13 mouse cellular contexts compared by ENCODE assay signal in the genomic region with DNA sequence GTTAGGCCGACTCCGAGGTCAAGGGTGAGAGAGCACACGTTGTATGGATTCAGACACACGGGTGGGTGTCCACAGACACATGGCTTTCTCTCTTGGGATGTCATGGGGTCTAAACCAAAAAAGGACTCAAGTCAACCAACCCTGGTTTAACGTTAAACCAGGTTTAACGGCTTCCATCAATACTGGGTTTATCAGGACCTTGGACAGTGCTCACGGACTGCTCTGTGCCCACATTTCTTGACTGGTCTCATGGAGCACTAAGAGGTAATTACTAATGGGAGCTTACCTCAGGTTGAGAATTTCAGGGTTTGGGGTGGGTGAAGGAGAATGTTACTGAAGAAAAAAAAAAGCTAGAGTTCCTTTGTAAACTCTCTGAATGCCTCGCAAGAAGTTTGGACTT.
DNase-seq lines count a peak whose midpoint lies in the region; ATAC-seq and TF ChIP-seq lines count a peak whose summit lies in the region.
"Had no signal": no experiment of that assay in that cellular context is flagged by ENCODE, and none has a peak within 500 bp of the region (broad histone marks: within the 10 kb centered on the region; RNA-seq: fewer than 3 reads in every experiment).

No protein-coding gene starts in this region.

- peaks cover 7% of the 10 kb centered on the region; the same call in 1 of the 2 replicates for H3K27me3 ChIP-seq in hindbrain, embryonic 11.5 days (ENCODE audit: control insufficient read depth, insufficient read depth, low read length)
- peaks cover 16% of the 10 kb centered on the region for H3K27me3 ChIP-seq in hindbrain, embryonic 13.5 days
- H3K27me3 ChIP-seq in testis, adult 2 months (ENCODE audit: control insufficient read depth, insufficient read depth, low read length): no peaks in the 10 kb centered on the region
- peaks cover 27% of the 10 kb centered on the region for H3K27me3 ChIP-seq in embryonic facial prominence, embryonic 11.5 days (ENCODE audit: control insufficient read depth, insufficient read depth, low read length)
- H3K27me3 ChIP-seq in neural tube, embryonic 15.5 days (replicated peaks): peaks cover 7% of the 10 kb centered on the region; the same call in 1 of the 2 replicates

- ATAC-seq in hindbrain, embryonic 11.5 days (ENCODE audit: low FRiP score): no peak
- ATAC-seq in hindbrain, embryonic 13.5 days (ENCODE audit: low FRiP score): no peak
- no peak for ATAC-seq in embryonic facial prominence, embryonic 11.5 days (replicated peaks; ENCODE audit: insufficient number of reproducible peaks, low FRiP score, low TSS enrichment, low read depth)
- ATAC-seq in neural tube, embryonic 15.5 days (ENCODE audit: low FRiP score): no peak
- ATAC-seq: intestine, embryonic 16.5 days had no signal

- no peak overlapping the region for H3K27ac ChIP-seq in hindbrain, embryonic 11.5 days (ENCODE audit: low read depth, low read length)
- H3K27ac ChIP-seq in hindbrain, embryonic 13.5 days: no peak overlapping the region
- H3K27ac ChIP-seq in testis, adult 2 months (ENCODE audit: control insufficient read depth, insufficient read depth, low read depth, low read length): no peak overlapping the region
- no peak overlapping the region for H3K27ac ChIP-seq in embryonic facial prominence, embryonic 11.5 days (replicated peaks; ENCODE audit: low read depth, low read length)
- H3K27ac ChIP-seq in neural tube, embryonic 15.5 days (replicated peaks): no peak overlapping the region
- H3K27ac ChIP-seq: forebrain, embryonic 10.5 days; heart, embryonic 15.5 days; limb, embryonic 13.5 days had no signal

- no peak for TF ChIP-seq CTCF in testis, adult 2 months (IDR thresholded peaks at IDR 0.05; ENCODE audit: control insufficient read depth, insufficient read depth, insufficient replicate concordance, low read depth, low read length)

- no peaks in the 10 kb centered on the region for H3K9me3 ChIP-seq in hindbrain, embryonic 11.5 days (ENCODE audit: control insufficient read depth, low read length)
- H3K9me3 ChIP-seq in hindbrain, embryonic 13.5 days: no peaks in the 10 kb centered on the region
- H3K9me3 ChIP-seq in embryonic facial prominence, embryonic 11.5 days (replicated peaks; ENCODE audit: control insufficient read depth, low read length): no peaks in the 10 kb centered on the region
- no peaks in the 10 kb centered on the region for H3K9me3 ChIP-seq in neural tube, embryonic 15.5 days (replicated peaks)
- H3K9me3 ChIP-seq: forebrain, embryonic 10.5 days; heart, embryonic 15.5 days; limb, embryonic 13.5 days had no signal

- no peaks in the 10 kb centered on the region for H3K36me3 ChIP-seq in hindbrain, embryonic 11.5 days (ENCODE audit: control insufficient read depth, insufficient read depth, low read length)
- H3K36me3 ChIP-seq in hindbrain, embryonic 13.5 days: no peaks in the 10 kb centered on the region
- no peaks in the 10 kb centered on the region for H3K36me3 ChIP-seq in testis, adult 2 months (ENCODE audit: control insufficient read depth, insufficient read depth, low read length)
- H3K36me3 ChIP-seq in embryonic facial prominence, embryonic 11.5 days (replicated peaks; ENCODE audit: control insufficient read depth, insufficient read depth, low read depth, low read length): no peaks in the 10 kb centered on the region
- no peaks in the 10 kb centered on the region for H3K36me3 ChIP-seq in neural tube, embryonic 15.5 days
- H3K36me3 ChIP-seq: forebrain, embryonic 10.5 days; heart, embryonic 15.5 days; limb, embryonic 13.5 days had no signal

- TF ChIP-seq POLR2A in testis, adult 2 months (IDR thresholded peaks at IDR 0.05; ENCODE audit: control insufficient read depth, low read depth, low read length): no peak

- H3K9ac ChIP-seq in hindbrain, embryonic 11.5 days (ENCODE audit: low read depth, low read length): no peak overlapping the region
- no peak overlapping the region for H3K9ac ChIP-seq in hindbrain, embryonic 13.5 days
- no peak overlapping the region for H3K9ac ChIP-seq in embryonic facial prominence, embryonic 11.5 days (replicated peaks; ENCODE audit: low read length)
- no peak overlapping the region for H3K9ac ChIP-seq in neural tube, embryonic 15.5 days (replicated peaks)
- H3K9ac ChIP-seq: heart, embryonic 15.5 days; limb, embryonic 13.5 days had no signal

- H3K4me1 ChIP-seq in hindbrain, embryonic 11.5 days (replicated peaks; ENCODE audit: control insufficient read depth, insufficient read depth, low read length): peaks cover 5% of the 10 kb centered on the region; the same call in 1 of the 2 replicates
- H3K4me1 ChIP-seq in hindbrain, embryonic 13.5 days (replicated peaks): peaks cover 39% of the 10 kb centered on the region
- peaks cover 3% of the 10 kb centered on the region; the same call in 1 of the 2 replicates for H3K4me1 ChIP-seq in testis, adult 2 months (ENCODE audit: control insufficient read depth, insufficient read depth, low read length)
- H3K4me1 ChIP-seq in embryonic facial prominence, embryonic 11.5 days (ENCODE audit: control insufficient read depth, insufficient read depth, low read length): 0 out of 2 replicates have a peak, but pooled peaks cover 3% of the 10 kb centered on the region
- H3K4me1 ChIP-seq in neural tube, embryonic 15.5 days: peaks cover 24% of the 10 kb centered on the region
- H3K4me1 ChIP-seq: heart, embryonic 15.5 days; limb, embryonic 13.5 days had no signal

- H3K4me2 ChIP-seq in hindbrain, embryonic 11.5 days (replicated peaks; ENCODE audit: low read depth, low read length): no peak overlapping the region
- no peak overlapping the region for H3K4me2 ChIP-seq in hindbrain, embryonic 13.5 days
- no peak overlapping the region for H3K4me2 ChIP-seq in embryonic facial prominence, embryonic 11.5 days (ENCODE audit: low read depth, low read length)
- no peak overlapping the region for H3K4me2 ChIP-seq in neural tube, embryonic 15.5 days
- H3K4me2 ChIP-seq: heart, embryonic 15.5 days; limb, embryonic 13.5 days had no signal

- peak; percentile 53 for DNase-seq in hindbrain, embryonic 11.5 days (ENCODE audit: low spot score)
- no peak for DNase-seq in testis, postnatal 10 days (ENCODE audit: low spot score)
- peak; percentile 86 for DNase-seq in embryonic facial prominence, embryonic 11.5 days (ENCODE audit: low spot score)
- DNase-seq in right cerebral cortex, adult 18-20 months: no peak
- DNase-seq in layer of hippocampus, adult 18-20 months (ENCODE audit: low spot score in 2 of 2): no peak
- DNase-seq: lung, postnatal 10 days had no signal

- no peak overlapping the region for H3K4me3 ChIP-seq in hindbrain, embryonic 11.5 days (ENCODE audit: low read depth, low read length)
- H3K4me3 ChIP-seq in hindbrain, embryonic 13.5 days: no peak overlapping the region
- H3K4me3 ChIP-seq in testis, adult 2 months (ENCODE audit: control insufficient read depth, low read depth, low read length): peak overlapping the region; percentile 32
- H3K4me3 ChIP-seq in embryonic facial prominence, embryonic 11.5 days (ENCODE audit: low read depth, low read length): no peak overlapping the region
- no peak overlapping the region for H3K4me3 ChIP-seq in neural tube, embryonic 15.5 days (replicated peaks)
- H3K4me3 ChIP-seq: forebrain, embryonic 10.5 days; heart, embryonic 15.5 days; limb, embryonic 13.5 days had no signal

- 39% methylated on average over 8 of the region's 8 CpGs for WGBS in hindbrain, embryonic 11.5 days
- WGBS in hindbrain, embryonic 13.5 days: 34% methylated on average over 8 of the region's 8 CpGs
- WGBS in embryonic facial prominence, embryonic 11.5 days: 26% methylated on average over 8 of the region's 8 CpGs
- 41% methylated on average over 8 of the region's 8 CpGs for WGBS in neural tube, embryonic 15.5 days

Comparison
In these comparisons a context has a peak if more than half of its experiments do, and no peak if none do; other contexts are left out.
1. DNase-seq: peak in hindbrain, embryonic 11.5 days (single experiment) and embryonic facial prominence, embryonic 11.5 days (single experiment); none in testis, postnatal 10 days (single experiment), right cerebral cortex, adult 18-20 months (single experiment) and layer of hippocampus, adult 18-20 months (0 of 2).